Mouse (Mus musculus) thymus, postnatal 0 days (tissue): ENCODE results near the gene E130208F15Rik. TPM values are rescaled to one million over a fixed set of nuclear protein-coding genes. Genes with fewer than 3 reads are reported as not detected.

Source experiments
- DNase-seq: peaks from one replicate; pipeline ENCODE4 v3.0.0-alpha.2; 2015; ENCODE audit warnings: low spot score
- polyA plus RNA-seq: library from polyadenylated mRNA; unstranded; fragments of >200 nt; fragmentation: Nextera tagmentation; extraction: Ambion mirVana; gene quantifications from 2 replicates; pipeline ENCODE4 v1.2.1, GENCODE M21; 2015

The E130208F15Rik gene
- polyA plus RNA-seq, 1 experiment from 2014 or later: 0.68 TPM

GRCm38 (mm10) chr7:30306083-30306779 lies 15.3 kb upstream of the E130208F15Rik start:
- no peak for DNase-seq

GRCm38 (mm10) chr7:30308076-30309005 lies 13.2 kb upstream of the E130208F15Rik start, which contains the start of gene Alkbh6:
Gene Alkbh6, plus strand, starts transcription at chr7:30308717.
- peak; percentile 95 for DNase-seq

- DNase-seq: no peak
Measured at GRCm38 (mm10) chr7:30309395-30310129, 12.0 kb upstream of the E130208F15Rik start.

- DNase-seq: no peak
Measured at GRCm38 (mm10) chr7:30310136-30310535, 11.4 kb upstream of the E130208F15Rik start.

GRCm38 (mm10) chr7:30313666-30314320 lies 7.7 kb upstream of the E130208F15Rik start:
- DNase-seq: no peak

GRCm38 (mm10) chr7:30314721-30315155 lies 6.8 kb upstream of the E130208F15Rik start, which contains the start of gene Syne4:
Gene Syne4, plus strand, starts transcription at chr7:30314807.
- no peak for DNase-seq

- no peak for DNase-seq
Measured at GRCm38 (mm10) chr7:30315559-30316529, 5.7 kb upstream of the E130208F15Rik start.

- DNase-seq: no peak
Measured at GRCm38 (mm10) chr7:30318142-30318541, 3.4 kb upstream of the E130208F15Rik start.

- DNase-seq: no peak
Measured at GRCm38 (mm10) chr7:30320946-30321345, 594 bp upstream of the E130208F15Rik start.

GRCm38 (mm10) chr7:30322285-30322667 lies 736 bp downstream of the E130208F15Rik start:
- DNase-seq: peak; percentile 95

GRCm38 (mm10) chr7:30322865-30323264 lies 1.3 kb downstream of the E130208F15Rik start:
- DNase-seq: peak; percentile 32

- no peak for DNase-seq
Measured at GRCm38 (mm10) chr7:30323795-30324194, 2.3 kb downstream of the E130208F15Rik start, which contains the start of gene Sdhaf1. Gene Sdhaf1, minus strand, starts transcription at chr7:30323895.

GRCm38 (mm10) chr7:30324300-30324944 lies 2.9 kb downstream of the E130208F15Rik start:
- no peak for DNase-seq

- DNase-seq: peak; percentile 80
Measured at GRCm38 (mm10) chr7:30325364-30325763, 3.8 kb downstream of the E130208F15Rik start.

GRCm38 (mm10) chr7:30326427-30326826 lies 4.9 kb downstream of the E130208F15Rik start:
- DNase-seq: no peak

GRCm38 (mm10) chr7:30327140-30327539 lies 5.6 kb downstream of the E130208F15Rik start:
- DNase-seq: no peak

- DNase-seq: no peak
Measured at GRCm38 (mm10) chr7:30328379-30328778, 6.8 kb downstream of the E130208F15Rik start.

- DNase-seq: peak; percentile 84
Measured at GRCm38 (mm10) chr7:30331887-30332286, 10.3 kb downstream of the E130208F15Rik start.
